Mouse (Mus musculus): ENCODE measurements around the gene Flot2. TPM values are rescaled to one million over a fixed set of nuclear protein-coding genes. Genes with fewer than 3 reads are reported as not detected.
A peak's percentile ranks its signal among the peaks of the same experiment; 100 is the strongest.
"Not testable (repeated sequence)": the region's sequence is repeated elsewhere in the genome, so short reads cannot be mapped to it uniquely, and the experiment has no call there.

Gene Flot2
- polyA plus RNA-seq, 1 experiment from 2014 or later: 143 TPM

GRCm38 (mm10) chr11:78031947-78032808 lies 5.6 kb upstream of the Flot2 start, which contains the start of gene Dhrs13:
Gene Dhrs13, plus strand, starts transcription at chr11:78032280.
- CTCF ChIA-PET: interaction anchor here (1.5 to 2.1 kb wide), 4 partner anchors 12 to 24 kb away, joined by 4 to 9 read pairs (median 6); no protein-coding TSS in a partner anchor
- peak; percentile 75 for DNase-seq (ENCODE audit: low read depth, low spot score)
- POLR2A ChIA-PET: interaction anchor here (0.6 to 1.6 kb wide), 5 partner anchors 12 to 72 kb away, joined by 3 to 5 read pairs (median 4); no protein-coding TSS in a partner anchor

DNA sequence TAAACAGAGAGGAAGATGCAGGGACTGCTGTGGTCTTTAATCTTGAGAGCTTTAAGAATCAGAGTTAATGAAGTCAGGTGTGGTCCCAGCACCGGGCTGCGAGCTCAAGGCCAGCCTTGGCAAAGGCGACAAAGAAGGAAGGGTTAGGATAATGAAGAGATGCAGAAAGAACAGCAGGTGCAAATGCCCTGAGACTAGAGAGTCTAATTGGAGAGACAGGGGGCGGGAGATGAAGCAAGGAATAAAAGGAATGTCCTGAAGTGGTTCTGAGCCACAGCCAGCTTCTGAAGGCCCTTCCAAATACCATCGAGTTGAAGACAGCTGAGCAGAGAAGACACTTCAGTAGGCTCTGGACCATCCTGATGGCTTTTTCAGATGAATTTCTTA lies 4.9 kb upstream of the Flot2 start:
- DNase-seq (ENCODE audit: low read depth, low spot score) (no peak), ATAC-seq (no peak)
- POLR2A ChIA-PET: interaction anchor here (0.6 to 1.6 kb wide), 4 partner anchors 18 to 72 kb away, joined by 3 to 5 read pairs (median 4); no protein-coding TSS in a partner anchor
- CTCF ChIA-PET: interaction anchor here (1.0 to 2.1 kb wide), 5 partner anchors 12 to 46 kb away, joined by 3 to 9 read pairs (median 5); no protein-coding TSS in a partner anchor
- in situ Hi-C loops (cut with MboI; ENCODE audit: low pct_unique_long_range_greater_than_20kb): no loop called here
- TF ChIP-seq CTCF (IDR thresholded peaks at IDR 0.05): no peak
- no peaks in the 10 kb centered on the region for H3K27me3 ChIP-seq

More at GRCm38 (mm10) chr11:78031947-78032808, 5.6 kb upstream of the Flot2 start, which contains the start of gene Dhrs13:
- H3K27me3 ChIP-seq: no peaks in the 10 kb centered on the region
- peak; percentile 100 for TF ChIP-seq CTCF (IDR thresholded peaks at IDR 0.05)
- in situ Hi-C loops (cut with MboI; ENCODE audit: low pct_unique_long_range_greater_than_20kb): no loop called here
- peak; percentile 77 for ATAC-seq

DNA sequence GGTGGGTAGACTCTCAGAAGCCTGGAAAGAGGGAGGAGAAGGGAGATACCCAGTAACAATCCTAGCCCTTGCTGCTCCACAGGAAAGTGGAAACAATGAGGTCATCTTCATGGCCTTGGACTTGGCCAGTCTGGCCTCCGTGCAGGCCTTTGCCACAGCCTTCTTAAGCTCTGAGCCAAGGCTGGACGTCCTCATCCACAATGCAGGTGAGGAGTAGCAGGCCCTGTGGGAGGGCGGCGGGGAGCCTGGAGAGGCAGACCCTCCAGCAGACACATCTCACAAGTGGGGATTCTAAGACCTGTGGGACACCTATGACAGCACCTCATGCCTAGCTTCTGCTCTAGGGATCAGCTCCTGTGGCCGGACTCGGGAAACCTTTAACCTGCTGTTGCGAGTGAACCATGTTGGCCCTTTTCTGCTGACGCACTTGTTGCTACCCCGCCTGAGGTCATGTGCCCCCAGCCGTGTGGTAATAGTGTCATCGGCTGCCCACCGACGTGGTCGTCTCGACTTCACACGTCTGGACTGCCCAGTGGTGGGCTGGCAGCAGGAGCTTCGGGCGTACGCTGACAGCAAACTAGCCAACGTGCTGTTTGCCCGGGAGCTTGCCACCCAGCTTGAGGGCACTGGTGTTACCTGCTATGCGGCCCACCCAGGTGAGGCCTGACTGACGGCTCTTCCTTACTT lies 3.7 kb upstream of the Flot2 start:
- H3K27me3 ChIP-seq: no peaks in the 10 kb centered on the region
- POLR2A ChIA-PET: interaction anchor here (1.6 kb wide), 1 partner anchor 50 kb away, joined by 5 read pairs; no protein-coding TSS in a partner anchor
- in situ Hi-C loops (cut with MboI; ENCODE audit: low pct_unique_long_range_greater_than_20kb): no loop called here
- DNase-seq (ENCODE audit: low read depth, low spot score): no peak
- ATAC-seq: no peak
- CTCF ChIA-PET: interaction anchor here (1.5 to 1.9 kb wide), 2 partner anchors 10 to 14 kb away, joined by 3 to 8 read pairs; no protein-coding TSS in a partner anchor
- TF ChIP-seq CTCF (IDR thresholded peaks at IDR 0.05): no peak

- TF ChIP-seq CTCF (IDR thresholded peaks at IDR 0.05): no peak
- DNase-seq (ENCODE audit: low read depth, low spot score): no peak
- in situ Hi-C loops (cut with MboI; ENCODE audit: low pct_unique_long_range_greater_than_20kb): no loop called here
- POLR2A ChIA-PET: interaction anchor here (1.0 kb wide), 1 partner anchor 10 kb away, joined by 3 read pairs; no protein-coding TSS in a partner anchor
- ATAC-seq: no peak
- CTCF ChIA-PET: interaction anchor here (0.9 to 1.9 kb wide), 2 partner anchors 9 to 13 kb away, joined by 3 to 5 read pairs; no protein-coding TSS in a partner anchor
- no peaks in the 10 kb centered on the region for H3K27me3 ChIP-seq
Observed at GRCm38 (mm10) chr11:78036791-78037190, 940 bp upstream of the Flot2 start.

- TF ChIP-seq CTCF (IDR thresholded peaks at IDR 0.05): peak; percentile 55
- H3K27me3 ChIP-seq: no peaks in the 10 kb centered on the region
- no peak for ATAC-seq
- in situ Hi-C loops (cut with MboI; ENCODE audit: low pct_unique_long_range_greater_than_20kb): no loop called here
- ChIA-PET POLR2A (no interaction called here), CTCF (no interaction called here)
- no peak for DNase-seq (ENCODE audit: low read depth, low spot score)
Observed at GRCm38 (mm10) chr11:78040878-78041277, 3.1 kb downstream of the Flot2 start.

DNA sequence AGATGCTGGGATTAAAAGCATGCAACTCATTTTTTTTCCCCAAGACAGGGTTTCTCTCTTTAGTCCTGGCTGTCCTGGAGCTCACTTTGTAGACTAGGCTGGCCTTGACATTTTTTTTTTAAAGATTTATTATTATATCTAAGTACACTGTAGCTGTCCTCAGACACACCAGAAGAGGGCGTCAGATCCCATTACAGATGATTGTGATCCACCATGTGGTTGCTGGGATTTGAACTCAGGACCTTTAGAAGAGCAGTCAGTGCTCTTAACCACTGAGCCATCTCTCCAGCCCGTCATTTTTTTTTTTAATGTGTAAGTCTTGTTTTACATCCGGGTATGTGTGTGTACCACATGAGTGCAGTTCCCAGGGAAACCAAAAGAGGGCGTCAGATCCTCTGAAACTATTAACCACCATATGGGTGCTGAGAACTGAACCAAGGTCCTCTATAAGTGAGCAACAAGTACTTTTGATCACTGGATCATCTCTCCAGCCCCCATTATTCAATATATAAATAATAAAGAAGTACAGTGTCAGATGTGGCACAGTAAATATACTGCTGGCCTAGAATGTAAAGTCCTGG lies 4.6 kb downstream of the Flot2 start:
- POLR2A ChIA-PET; H3K27me3 ChIP-seq; CTCF ChIA-PET; in situ Hi-C loops (cut with MboI; ENCODE audit: low pct_unique_long_range_greater_than_20kb); DNase-seq (ENCODE audit: low read depth, low spot score); ATAC-seq: not testable (repeated sequence)
- peak; percentile 50 for TF ChIP-seq CTCF (IDR thresholded peaks at IDR 0.05)

DNA sequence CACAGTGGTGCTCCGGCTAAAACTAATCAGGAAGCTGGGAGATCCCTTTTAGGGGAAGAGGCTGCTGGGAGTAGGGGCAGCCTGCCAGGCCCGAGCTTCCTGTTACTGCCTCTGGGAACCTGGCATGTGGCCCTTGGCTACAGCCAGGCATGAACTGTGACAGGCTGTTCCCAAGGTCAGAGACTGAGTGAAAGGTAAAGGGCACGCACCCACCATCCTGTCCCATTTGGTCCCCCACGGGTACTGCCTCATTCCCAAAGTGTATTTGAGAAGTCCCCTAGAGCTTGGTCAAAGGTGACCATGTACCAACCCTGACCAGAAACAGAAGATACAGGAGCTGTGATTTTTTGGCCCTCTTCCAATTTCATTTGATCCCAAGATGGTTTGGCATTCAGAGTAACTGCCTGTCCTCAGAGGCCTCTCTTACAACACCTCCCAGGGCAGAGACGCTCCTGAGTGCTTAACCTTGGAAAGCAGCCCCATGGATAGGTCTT lies 7.1 kb downstream of the Flot2 start:
- in situ Hi-C loops (cut with MboI; ENCODE audit: low pct_unique_long_range_greater_than_20kb): no loop called here
- CTCF ChIA-PET: interaction anchor here (1.2 to 1.6 kb wide), 3 partner anchors 12 to 131 kb away, joined by 3 to 8 read pairs (median 5); no protein-coding TSS in a partner anchor
- POLR2A ChIA-PET: interaction anchor here (0.6 to 2.0 kb wide), 6 partner anchors 13 to 119 kb away, joined by 3 to 4 read pairs (median 3); no protein-coding TSS in a partner anchor
- ATAC-seq: peak; percentile 47
- no peak for DNase-seq (ENCODE audit: low read depth, low spot score)
- TF ChIP-seq CTCF (IDR thresholded peaks at IDR 0.05): no peak
- H3K27me3 ChIP-seq: no peaks in the 10 kb centered on the region

GRCm38 (mm10) chr11:78048637-78049036 lies 10.9 kb downstream of the Flot2 start:
- POLR2A ChIA-PET; H3K27me3 ChIP-seq; in situ Hi-C loops (cut with MboI; ENCODE audit: low pct_unique_long_range_greater_than_20kb); DNase-seq (ENCODE audit: low read depth, low spot score); ATAC-seq: not testable (repeated sequence)
- CTCF ChIA-PET: interaction anchor here (1.0 kb wide), 1 partner anchor 29 kb away, joined by 3 read pairs; no protein-coding TSS in a partner anchor

DNA sequence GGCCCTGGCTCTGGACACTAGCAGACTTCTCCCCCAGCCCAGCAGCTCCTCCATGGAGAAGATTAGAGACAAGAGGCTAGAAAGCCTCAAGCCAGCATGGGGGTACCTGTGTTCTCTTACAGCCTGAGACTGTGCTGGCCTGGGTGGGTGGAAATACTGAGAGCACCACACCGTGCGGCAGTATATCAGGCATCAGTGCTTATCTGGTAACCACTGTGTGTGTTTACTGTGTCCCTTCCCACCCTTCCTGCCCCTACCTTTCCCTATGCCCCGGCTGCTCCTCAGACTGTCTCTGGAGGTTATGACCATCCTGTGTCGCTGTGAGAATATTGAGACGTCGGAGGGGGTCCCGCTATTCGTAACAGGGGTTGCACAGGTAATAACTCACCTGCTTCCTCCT lies 15.3 kb downstream of the Flot2 start:
- in situ Hi-C loops (cut with MboI; ENCODE audit: low pct_unique_long_range_greater_than_20kb): no loop called here
- TF ChIP-seq CTCF (IDR thresholded peaks at IDR 0.05): no peak
- no peaks in the 10 kb centered on the region for H3K27me3 ChIP-seq
- ChIA-PET POLR2A (interaction anchor here (0.5 to 0.6 kb wide), 2 partner anchors 13 to 110 kb away, joined by 3 read pairs; no protein-coding TSS in a partner anchor), CTCF (no interaction called here)
- no peak for DNase-seq (ENCODE audit: low read depth, low spot score)
- ATAC-seq: no peak
